Mouse (Mus musculus) thymus, adult 2 months (tissue): Measurements from ENCODE around the gene Epsti1. TPM values are rescaled to one million over a fixed set of nuclear protein-coding genes. Genes with fewer than 3 reads are reported as not detected.
A peak's percentile ranks its signal among the peaks of the same experiment; 100 is the strongest.
"Not testable (repeated sequence)": the region's sequence is repeated elsewhere in the genome, so short reads cannot be mapped to it uniquely, and the experiment has no call there.

Experiments
- DNase-seq: peaks from one replicate; pipeline ENCODE4 v3.0.0; 2021
- H3K27ac ChIP-seq: fragments of 200-500 bp; 2 replicates; pipeline ENCODE4 v1.5.1; 2012; ENCODE audit warnings: low read length, control low read depth; ENCODE audit not compliant: control insufficient read depth, insufficient read depth
- H3K27me3 ChIP-seq: fragments of 200-500 bp; 2 replicates; pipeline ENCODE4 v1.6.1; 2012; ENCODE audit warnings: mild to moderate bottlenecking, low read length, moderate library complexity, mixed read lengths; ENCODE audit not compliant: control insufficient read depth, insufficient read depth
- H3K36me3 ChIP-seq: fragments of 200-500 bp; 2 replicates; pipeline ENCODE4 v1.6.1; 2012; ENCODE audit warnings: mild to moderate bottlenecking, low read length, moderate library complexity; ENCODE audit not compliant: control insufficient read depth, insufficient read depth
- H3K4me1 ChIP-seq: fragments of 200-500 bp; replicated peaks from 2 replicates; pipeline ENCODE4 v1.6.1; 2012; ENCODE audit warnings: low read length; ENCODE audit not compliant: control insufficient read depth, insufficient read depth
- H3K4me3 ChIP-seq: fragments of 200-500 bp; 2 replicates; pipeline ENCODE4 v1.5.1; 2012; ENCODE audit warnings: mild to moderate bottlenecking, low read length, control low read depth, moderate library complexity; ENCODE audit not compliant: control insufficient read depth, insufficient read depth
- CTCF ChIP-seq: fragments of 200-500 bp; IDR thresholded peaks from 2 replicates; pipeline ENCODE4 v1.5.1; 2012; ENCODE audit warnings: mild to moderate bottlenecking, control low read depth, low read length, moderate library complexity, borderline replicate concordance; ENCODE audit not compliant: control insufficient read depth, poor library complexity, insufficient read depth; ENCODE audit errors: extremely low read depth
- POLR2A ChIP-seq: fragments of 200-500 bp; IDR thresholded peaks from 2 replicates; pipeline ENCODE4 v1.6.1; 2012; ENCODE audit warnings: mild to moderate bottlenecking, low read length, control low read depth, moderate library complexity; ENCODE audit not compliant: control insufficient read depth, poor library complexity, insufficient read depth; ENCODE audit errors: extremely low read depth
- WGBS: fragments of 180-500 bp; shearing (Covaris S2); methylation state at CpG from one replicate; pipeline ENCODE4 v1.1.7; 2018; 5-methylcytosine and 5-hydroxymethylcytosine counted together
- polyA plus RNA-seq: library from polyadenylated mRNA; depleted of rRNA; stranded (reverse); fragments of >200 nt; gene quantifications from 2 replicates; pipeline ENCODE4 v1.2.3, GENCODE M21; 2012

Gene Epsti1
- polyA plus RNA-seq, 1 experiment = 48.6 TPM

DNA sequence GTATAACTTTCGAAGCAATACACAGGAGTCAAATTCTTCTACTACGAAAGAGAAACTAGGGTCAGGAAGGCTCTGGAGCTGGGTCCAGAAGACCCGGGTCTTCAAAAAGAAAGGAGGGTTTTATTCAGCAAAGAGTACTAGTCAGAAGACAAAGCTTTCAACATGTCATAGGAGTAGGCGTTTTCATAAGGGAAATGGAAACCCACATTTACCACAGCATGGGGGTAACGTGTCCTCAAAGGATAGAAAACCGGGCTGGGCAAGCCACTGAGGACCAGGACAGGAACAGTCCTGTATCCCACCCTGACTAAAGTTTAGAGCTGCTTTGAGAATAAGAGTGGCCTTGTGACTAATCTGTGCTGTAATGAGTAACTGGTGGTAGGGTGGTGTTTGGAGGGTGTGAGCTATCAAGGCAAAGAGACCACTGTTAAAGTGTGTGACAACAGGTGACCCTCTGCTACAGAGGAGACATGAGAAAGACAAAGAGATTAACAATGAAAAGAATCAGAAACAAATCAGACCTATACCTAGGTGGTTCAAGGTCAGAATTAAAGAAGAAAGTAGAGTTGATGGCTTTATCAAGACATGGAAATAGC is 32.6 kb upstream of the Epsti1 start:
- DNase-seq = no peak
- peaks cover 28% of the 10 kb centered on the region for H3K4me1 ChIP-seq
- peak overlapping the region; percentile 72 for H3K27ac ChIP-seq
- H3K36me3 ChIP-seq = no peaks in the 10 kb centered on the region; the same call in 1 of the 2 replicates
- no peaks in the 10 kb centered on the region for H3K27me3 ChIP-seq
- 12% methylated on average over 6 of the region's 6 CpGs for WGBS
- no peak for TF ChIP-seq POLR2A
- no peak for TF ChIP-seq CTCF
- no peak overlapping the region for H3K4me3 ChIP-seq

DNA sequence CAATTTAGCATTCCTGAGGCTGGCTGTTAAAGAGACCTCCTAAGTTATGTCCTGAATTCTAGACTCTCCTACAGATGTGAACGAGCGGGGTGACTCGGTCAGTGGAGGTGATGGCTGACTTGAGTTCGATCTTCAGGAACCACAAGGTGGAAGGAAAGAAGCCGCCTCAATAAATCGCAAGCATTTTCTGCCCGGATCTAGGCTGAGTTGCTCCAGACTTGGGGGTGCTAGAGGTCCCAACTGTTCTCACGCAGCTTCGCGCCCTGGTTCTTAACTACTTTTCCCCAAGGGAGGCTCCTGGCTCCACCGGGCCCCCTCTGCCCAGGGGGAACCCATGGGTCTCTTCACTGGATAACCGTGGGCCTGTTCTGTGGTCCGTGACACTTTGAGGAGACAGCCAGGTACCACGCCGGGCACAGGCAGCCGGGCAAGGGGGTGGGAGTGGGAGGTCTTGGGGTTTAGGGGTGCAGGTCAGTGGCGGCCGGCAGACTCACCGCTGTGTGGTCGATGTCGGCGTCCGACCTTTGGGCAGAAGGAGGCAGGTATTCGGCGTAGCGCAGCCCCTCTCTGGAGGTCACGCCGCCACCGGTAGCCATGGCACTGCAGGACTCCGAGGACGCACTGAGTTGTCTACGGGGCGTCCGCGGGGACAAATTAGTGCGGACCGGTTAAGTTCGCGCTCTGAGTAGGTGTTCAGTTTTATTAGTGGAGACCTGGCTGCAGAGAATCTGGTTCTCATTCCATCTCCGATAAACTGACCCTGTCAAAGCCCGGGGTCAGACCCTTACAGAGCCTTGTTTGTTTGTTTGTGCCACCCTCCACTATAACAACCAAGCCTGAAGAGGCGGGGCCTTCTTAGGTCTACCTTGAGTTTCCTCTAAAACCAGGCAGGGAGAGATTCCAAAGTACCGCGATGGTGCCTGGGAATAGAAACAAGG is 29.5 kb upstream of the Epsti1 start, which contains the start of gene Dnajc15:
Gene Dnajc15 (minus strand): TSS at position 822 of the 938 bp plus-strand sequence.
- Histone ChIP-seq H3K36me3 (no peaks in the 10 kb centered on the region; the same call in 1 of the 2 replicates), H3K4me1 (peaks cover 10% of the 10 kb centered on the region), H3K27ac (peak within 1 kb of the TSS; percentile 67; the same call in 1 of the 2 replicates), H3K4me3 (peak within 1 kb of the TSS; percentile 89), H3K27me3 (no peaks in the 10 kb centered on the region)
- peak; percentile 89 for DNase-seq
- WGBS = 2% methylated on average over 44 of the region's 44 CpGs
- TF ChIP-seq POLR2A = peak; percentile 54
- TF ChIP-seq CTCF = no peak

DNA sequence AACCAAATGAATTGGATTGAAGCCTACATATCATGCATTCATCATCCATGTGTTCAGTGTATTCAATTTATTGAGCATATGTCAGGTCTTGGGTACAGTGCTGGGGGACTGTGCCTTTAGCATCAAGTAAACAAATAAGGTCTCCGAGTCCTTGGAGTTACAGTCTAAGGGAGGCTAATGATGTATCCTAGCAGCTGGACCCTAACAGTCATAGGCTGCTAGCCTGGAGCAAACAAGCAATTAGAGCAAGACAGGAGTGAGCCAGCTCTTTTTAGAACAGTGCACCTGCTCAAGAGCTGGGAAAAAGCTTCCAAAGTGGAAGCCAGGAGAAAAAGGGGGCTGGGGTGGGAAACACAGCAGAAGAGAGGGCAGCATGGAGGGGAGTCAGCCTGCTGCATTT is 27.8 kb upstream of the Epsti1 start:
- 100% methylated on average over 1 of the region's 1 CpGs for WGBS
- Histone ChIP-seq H3K36me3 (no peaks in the 10 kb centered on the region), H3K4me1 (peaks cover 7% of the 10 kb centered on the region), H3K27ac (no peak overlapping the region), H3K4me3 (no peak overlapping the region), H3K27me3 (no peaks in the 10 kb centered on the region)
- no peak for TF ChIP-seq CTCF
- TF ChIP-seq POLR2A = no peak
- no peak for DNase-seq

DNA sequence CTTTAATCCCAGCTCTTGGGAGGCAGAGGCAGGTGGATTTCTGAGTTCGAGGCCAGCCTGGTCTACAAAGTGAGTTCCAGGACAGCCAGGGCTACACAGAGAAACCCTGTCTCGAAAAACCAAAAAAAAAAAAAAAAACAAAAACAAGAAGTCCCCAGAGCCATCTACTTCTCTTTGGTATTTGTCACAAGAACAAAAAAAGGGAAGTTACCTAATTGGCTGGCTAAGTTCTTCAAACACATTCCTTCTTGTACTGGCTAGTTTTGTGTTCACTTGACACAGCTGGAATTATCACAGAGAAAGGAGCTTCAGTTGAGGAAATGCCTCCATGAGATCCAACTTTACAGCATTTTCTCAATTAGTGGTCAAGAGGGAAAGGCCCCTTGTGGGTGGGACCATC is 26.2 kb upstream of the Epsti1 start:
- not testable (repeated sequence) for H3K4me3 ChIP-seq, H3K27ac ChIP-seq, H3K36me3 ChIP-seq, H3K27me3 ChIP-seq, DNase-seq, H3K4me1 ChIP-seq
- 28% methylated on average over 2 of the region's 2 CpGs for WGBS

DNA sequence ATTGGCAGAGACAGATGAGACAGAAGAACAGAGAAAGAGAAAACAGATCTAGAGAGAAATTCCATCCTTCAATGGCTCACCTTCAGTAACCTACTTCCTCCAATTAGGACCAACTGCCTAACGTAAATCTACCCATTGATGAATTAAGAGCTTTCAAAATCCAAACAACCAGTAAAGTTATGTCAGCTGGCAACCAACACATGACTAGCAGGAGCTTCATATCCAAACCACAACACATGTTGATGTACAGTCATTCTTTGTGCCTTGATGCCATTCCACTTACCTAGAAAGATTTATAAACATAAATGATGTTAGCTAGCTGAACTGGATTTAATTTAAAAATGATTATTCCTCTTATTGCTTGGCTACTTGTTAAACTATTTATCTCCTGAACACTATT is 22.0 kb upstream of the Epsti1 start:
- no peak for TF ChIP-seq POLR2A
- TF ChIP-seq CTCF = no peak
- DNase-seq = no peak
- no peaks in the 10 kb centered on the region for H3K27me3 ChIP-seq
- no peak overlapping the region for H3K27ac ChIP-seq
- H3K36me3 ChIP-seq = no peaks in the 10 kb centered on the region
- no peak overlapping the region for H3K4me3 ChIP-seq
- H3K4me1 ChIP-seq = no peaks in the 10 kb centered on the region; the same call in 1 of the 2 replicates
- 81% methylated on average over 1 of the region's 1 CpGs for WGBS

DNA sequence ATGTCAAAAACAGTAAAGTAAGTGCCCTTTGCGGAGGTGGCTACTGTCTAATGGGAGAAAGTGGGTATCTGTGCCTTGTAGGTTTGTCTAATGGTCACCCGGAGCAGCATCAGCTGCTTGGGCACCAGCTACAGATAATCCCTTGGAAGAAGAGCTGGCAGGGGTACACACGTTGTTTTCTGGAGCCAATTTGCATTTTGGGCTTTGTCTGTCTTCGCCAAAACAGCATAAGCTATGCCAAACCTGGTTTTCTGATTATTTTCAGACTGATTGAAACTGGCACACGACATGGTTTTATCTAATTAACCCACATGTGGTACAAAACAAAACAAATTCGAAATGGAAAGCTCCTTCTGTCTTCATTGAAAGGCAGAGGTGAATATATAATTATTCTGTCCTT is 21.4 kb upstream of the Epsti1 start:
- H3K36me3 ChIP-seq = no peaks in the 10 kb centered on the region
- no peak for TF ChIP-seq CTCF
- TF ChIP-seq POLR2A = no peak
- no peak for DNase-seq
- no peaks in the 10 kb centered on the region for H3K27me3 ChIP-seq
- H3K27ac ChIP-seq = no peak overlapping the region
- WGBS = 95% methylated on average over 6 of the region's 6 CpGs
- H3K4me1 ChIP-seq = no peaks in the 10 kb centered on the region; the same call in 1 of the 2 replicates
- no peak overlapping the region for H3K4me3 ChIP-seq

DNA sequence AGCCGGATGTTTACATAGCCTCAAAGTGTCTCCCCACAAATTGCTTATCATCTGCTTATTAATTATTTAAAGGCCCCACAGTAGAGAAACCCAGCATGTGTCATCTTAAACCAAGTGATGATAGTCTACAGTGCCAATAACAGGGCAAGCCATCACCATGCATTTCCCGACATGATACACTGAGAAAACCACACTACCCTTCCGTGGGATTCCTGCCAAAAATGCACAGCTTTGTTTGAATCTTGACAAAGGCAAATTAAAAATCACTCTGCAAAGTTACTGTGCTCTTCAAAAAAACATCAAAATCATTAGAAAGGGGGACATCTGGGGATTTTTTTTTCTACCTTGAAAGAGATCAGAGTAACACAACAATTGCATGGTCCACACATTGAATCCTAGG is 17.7 kb upstream of the Epsti1 start:
- Histone ChIP-seq H3K27me3 (no peaks in the 10 kb centered on the region), H3K27ac (no peak overlapping the region), H3K4me1 (no peaks in the 10 kb centered on the region; the same call in 1 of the 2 replicates), H3K36me3 (no peaks in the 10 kb centered on the region), H3K4me3 (no peak overlapping the region)
- no peak for DNase-seq
- TF ChIP-seq POLR2A = no peak
- TF ChIP-seq CTCF = no peak
- 63% methylated on average over 3 of the region's 3 CpGs for WGBS
